Mouse (Mus musculus) forebrain, embryonic 12.5 days (tissue): ENCODE data around the gene Gmppb. TPM values are rescaled to one million over a fixed set of nuclear protein-coding genes. Genes with fewer than 3 reads are reported as not detected.

ENCODE experiments used
- ATAC-seq: fragments of 200-750 bp; cut with Nextera tagmentation; 2 replicates; pipeline ENCODE4 v1.8.0; 2017; ENCODE audit warnings: moderate TSS enrichment; ENCODE audit not compliant: low FRiP score
- H3K27ac ChIP-seq: fragments of 300-500 bp; sonication (generic); 2 replicates; pipeline ENCODE4 v1.5.1; 2016; ENCODE audit warnings: mild to moderate bottlenecking
- H3K27me3 ChIP-seq: fragments of 300-500 bp; sonication (generic); 2 replicates; pipeline ENCODE4 v1.6.1; 2016; ENCODE audit warnings: mild to moderate bottlenecking
- H3K36me3 ChIP-seq: fragments of 300-500 bp; sonication (generic); replicated peaks from 2 replicates; pipeline ENCODE4 v1.6.1; 2016; ENCODE audit warnings: mild to moderate bottlenecking
- H3K4me1 ChIP-seq: fragments of 300-500 bp; sonication (generic); 2 replicates; pipeline ENCODE4 v1.6.1; 2016
- H3K4me2 ChIP-seq: fragments of 300-500 bp; sonication (generic); 2 replicates; pipeline ENCODE4 v1.6.1; 2016; ENCODE audit warnings: mild to moderate bottlenecking, moderate library complexity
- H3K4me3 ChIP-seq: fragments of 300-500 bp; sonication (generic); replicated peaks from 2 replicates; pipeline ENCODE4 v1.5.1; 2016; ENCODE audit warnings: mild to moderate bottlenecking
- H3K9ac ChIP-seq: fragments of 300-500 bp; sonication (generic); 2 replicates; pipeline ENCODE4 v1.6.1; 2016; ENCODE audit warnings: mild to moderate bottlenecking
- H3K9me3 ChIP-seq: fragments of 300-500 bp; sonication (generic); 2 replicates; pipeline ENCODE4 v1.6.1; 2016
- WGBS: fragments of 180-500 bp; shearing (Covaris S2); methylation state at CpG from one replicate; pipeline ENCODE4 v1.1.7; 2016; 5-methylcytosine and 5-hydroxymethylcytosine counted together
- polyA plus RNA-seq: library from polyadenylated mRNA; unstranded; fragments of >200 nt; fragmentation: Nextera tagmentation; extraction: Ambion mirVana; gene quantifications from 2 replicates; pipeline ENCODE4 v1.2.1, GENCODE M21; 2016

Gene Gmppb
- polyA plus RNA-seq, 1 experiment from 2014 or later, result 18.2 TPM

- peak; percentile 34 for ATAC-seq
- H3K4me3 ChIP-seq, result no peak within 1 kb of the TSS; the same call in 1 of the 2 replicates
- H3K36me3 ChIP-seq, result peaks cover 66% of the 10 kb centered on the region
Measured at GRCm38 (mm10) chr9:108052885-108053664, 4.0 kb downstream of the Gmppb start, which contains the start of gene Amigo3. Gene Amigo3, plus strand, starts transcription at chr9:108053159.

GRCm38 (mm10) chr9:108053665-108054225 lies 4.7 kb downstream of the Gmppb start:
- Histone ChIP-seq H3K36me3 (peaks cover 73% of the 10 kb centered on the region), H3K9ac (no peak overlapping the region; the same call in 1 of the 2 replicates), H3K27ac (no peak overlapping the region), H3K27me3 (no peaks in the 10 kb centered on the region), H3K4me2 (no peak overlapping the region), H3K4me3 (no peak overlapping the region), H3K9me3 (no peaks in the 10 kb centered on the region), H3K4me1 (peaks cover 24% of the 10 kb centered on the region)
- WGBS, result 91% methylated on average over 15 of the region's 15 CpGs
- no peak for ATAC-seq

More at GRCm38 (mm10) chr9:108052885-108053664, 4.0 kb downstream of the Gmppb start, which contains the start of gene Amigo3:
- Histone ChIP-seq H3K9me3 (no peaks in the 10 kb centered on the region), H3K9ac (peak within 1 kb of the TSS; percentile 36; the same call in 1 of the 2 replicates), H3K4me1 (peaks cover 29% of the 10 kb centered on the region), H3K27ac (no peak within 1 kb of the TSS), H3K27me3 (no peaks in the 10 kb centered on the region), H3K4me2 (peak within 1 kb of the TSS; percentile 41)
- 59% methylated on average over 20 of the region's 20 CpGs for WGBS

- H3K27me3 ChIP-seq, result no peaks in the 10 kb centered on the region
- H3K9ac ChIP-seq, result no peak overlapping the region
- H3K4me3 ChIP-seq, result no peak overlapping the region
- peaks cover 22% of the 10 kb centered on the region for H3K4me1 ChIP-seq
- H3K36me3 ChIP-seq, result peaks cover 80% of the 10 kb centered on the region
- no peak for ATAC-seq
- no peaks in the 10 kb centered on the region for H3K9me3 ChIP-seq
- 91% methylated on average over 22 of the region's 22 CpGs for WGBS
- H3K4me2 ChIP-seq, result no peak overlapping the region
- no peak overlapping the region for H3K27ac ChIP-seq
Measured at GRCm38 (mm10) chr9:108054331-108055040, 5.4 kb downstream of the Gmppb start.

- no peak for ATAC-seq
- Histone ChIP-seq H3K4me3 (no peak overlapping the region), H3K9ac (no peak overlapping the region), H3K27me3 (no peaks in the 10 kb centered on the region), H3K9me3 (no peaks in the 10 kb centered on the region), H3K4me1 (peaks cover 17% of the 10 kb centered on the region), H3K36me3 (peaks cover 84% of the 10 kb centered on the region), H3K27ac (no peak overlapping the region), H3K4me2 (no peak overlapping the region)
- 86% methylated on average over 1 of the region's 1 CpGs for WGBS
Measured at GRCm38 (mm10) chr9:108055061-108055460, 6.0 kb downstream of the Gmppb start.

GRCm38 (mm10) chr9:108055661-108056237 lies 6.7 kb downstream of the Gmppb start:
- no peaks in the 10 kb centered on the region for H3K9me3 ChIP-seq
- no peak overlapping the region for H3K27ac ChIP-seq
- 87% methylated on average over 6 of the region's 6 CpGs for WGBS
- H3K4me1 ChIP-seq, result peaks cover 11% of the 10 kb centered on the region
- no peaks in the 10 kb centered on the region for H3K27me3 ChIP-seq
- no peak overlapping the region for H3K9ac ChIP-seq
- no peak overlapping the region for H3K4me3 ChIP-seq
- no peak for ATAC-seq
- no peak overlapping the region for H3K4me2 ChIP-seq
- peaks cover 81% of the 10 kb centered on the region for H3K36me3 ChIP-seq

- no peaks in the 10 kb centered on the region for H3K27me3 ChIP-seq
- H3K36me3 ChIP-seq, result peaks cover 73% of the 10 kb centered on the region
- H3K9ac ChIP-seq, result no peak overlapping the region
- H3K9me3 ChIP-seq, result no peaks in the 10 kb centered on the region
- peaks cover 11% of the 10 kb centered on the region for H3K4me1 ChIP-seq
- no peak for ATAC-seq
- H3K4me3 ChIP-seq, result no peak overlapping the region
- 82% methylated on average over 28 of the region's 28 CpGs for WGBS
- no peak overlapping the region for H3K4me2 ChIP-seq
- no peak overlapping the region for H3K27ac ChIP-seq
Measured at GRCm38 (mm10) chr9:108056361-108057261, 7.6 kb downstream of the Gmppb start.

- no peak overlapping the region for H3K4me2 ChIP-seq
- H3K9ac ChIP-seq, result no peak overlapping the region
- H3K27me3 ChIP-seq, result no peaks in the 10 kb centered on the region
- no peak overlapping the region for H3K4me3 ChIP-seq
- H3K36me3 ChIP-seq, result peaks cover 69% of the 10 kb centered on the region
- H3K27ac ChIP-seq, result no peak overlapping the region
- WGBS, result 93% methylated on average over 5 of the region's 5 CpGs
- no peaks in the 10 kb centered on the region for H3K9me3 ChIP-seq
- peaks cover 11% of the 10 kb centered on the region for H3K4me1 ChIP-seq
- ATAC-seq, result no peak
Measured at GRCm38 (mm10) chr9:108057262-108057562, 8.2 kb downstream of the Gmppb start.

GRCm38 (mm10) chr9:108058291-108058690 lies 9.2 kb downstream of the Gmppb start:
- H3K4me3 ChIP-seq, result no peak overlapping the region
- no peak overlapping the region for H3K4me2 ChIP-seq
- no peak overlapping the region for H3K27ac ChIP-seq
- no peaks in the 10 kb centered on the region for H3K9me3 ChIP-seq
- ATAC-seq, result no peak
- H3K9ac ChIP-seq, result no peak overlapping the region
- H3K36me3 ChIP-seq, result peaks cover 78% of the 10 kb centered on the region
- H3K4me1 ChIP-seq, result peaks cover under 1% of the 10 kb centered on the region; the same call in 1 of the 2 replicates
- 94% methylated on average over 9 of the region's 9 CpGs for WGBS
- H3K27me3 ChIP-seq, result no peaks in the 10 kb centered on the region

GRCm38 (mm10) chr9:108062142-108062541 lies 13.1 kb downstream of the Gmppb start:
- 86% methylated on average over 3 of the region's 3 CpGs for WGBS
- no peaks in the 10 kb centered on the region for H3K27me3 ChIP-seq
- H3K36me3 ChIP-seq, result peaks cover 60% of the 10 kb centered on the region
- H3K9me3 ChIP-seq, result no peaks in the 10 kb centered on the region
- no peaks in the 10 kb centered on the region for H3K4me1 ChIP-seq
- H3K4me3 ChIP-seq, result no peak overlapping the region
- ATAC-seq, result no peak
- H3K4me2 ChIP-seq, result no peak overlapping the region
- H3K27ac ChIP-seq, result no peak overlapping the region
- H3K9ac ChIP-seq, result no peak overlapping the region

GRCm38 (mm10) chr9:108063361-108063760 lies 14.3 kb downstream of the Gmppb start:
- no peaks in the 10 kb centered on the region for H3K27me3 ChIP-seq
- no peak for ATAC-seq
- WGBS, result 92% methylated on average over 12 of the region's 12 CpGs
- H3K4me2 ChIP-seq, result no peak overlapping the region
- no peak overlapping the region for H3K27ac ChIP-seq
- no peak overlapping the region for H3K4me3 ChIP-seq
- no peaks in the 10 kb centered on the region for H3K4me1 ChIP-seq
- peaks cover 48% of the 10 kb centered on the region for H3K36me3 ChIP-seq
- no peaks in the 10 kb centered on the region for H3K9me3 ChIP-seq
- H3K9ac ChIP-seq, result no peak overlapping the region

GRCm38 (mm10) chr9:108065491-108066011 lies 16.5 kb downstream of the Gmppb start:
- Histone ChIP-seq H3K9ac (no peak overlapping the region), H3K4me3 (no peak overlapping the region), H3K36me3 (peaks cover 45% of the 10 kb centered on the region), H3K4me1 (no peaks in the 10 kb centered on the region), H3K27ac (no peak overlapping the region), H3K9me3 (no peaks in the 10 kb centered on the region), H3K27me3 (no peaks in the 10 kb centered on the region), H3K4me2 (no peak overlapping the region)
- 52% methylated on average over 5 of the region's 5 CpGs for WGBS
- ATAC-seq, result no peak
